Mouse (Mus musculus): Measurements from ENCODE around the gene Robo1.
"Not testable (repeated sequence)": the region's sequence is repeated elsewhere in the genome, so short reads cannot be mapped to it uniquely, and the experiment has no call there.

The Robo1 gene

GRCm38 (mm10) chr16:72444428-72445135 is 136.5 kb downstream of the Robo1 start:
- DNase-seq (ENCODE audit: low spot score in 2 of 2), result no peak

- DNase-seq (ENCODE audit: low spot score in 2 of 2), result no peak
Measured at GRCm38 (mm10) chr16:72458155-72458554, 150.0 kb downstream of the Robo1 start.

- DNase-seq (ENCODE audit: low spot score in 2 of 2), result no peak
Measured at GRCm38 (mm10) chr16:72458576-72458975, 150.5 kb downstream of the Robo1 start.

- no peak for DNase-seq (ENCODE audit: low spot score in 2 of 2)
Measured at GRCm38 (mm10) chr16:72465696-72466095, 157.6 kb downstream of the Robo1 start.

- no peak for DNase-seq (ENCODE audit: low spot score in 2 of 2)
Measured at GRCm38 (mm10) chr16:72470037-72470673, 162.0 kb downstream of the Robo1 start.

- DNase-seq (ENCODE audit: low spot score in 2 of 2), result no peak
Measured at GRCm38 (mm10) chr16:72510716-72511199, 202.7 kb downstream of the Robo1 start.

GRCm38 (mm10) chr16:72531337-72531736 is 223.2 kb downstream of the Robo1 start:
- DNase-seq (ENCODE audit: low spot score in 2 of 2), result no peak

- no peak for DNase-seq (ENCODE audit: low spot score in 2 of 2)
Measured at GRCm38 (mm10) chr16:72533900-72534571, 225.9 kb downstream of the Robo1 start.

GRCm38 (mm10) chr16:72538171-72538570 is 230.1 kb downstream of the Robo1 start:
- DNase-seq (ENCODE audit: low spot score in 2 of 2), result no peak

GRCm38 (mm10) chr16:72543928-72544327 is 235.8 kb downstream of the Robo1 start:
- DNase-seq (ENCODE audit: low spot score in 2 of 2), result no peak

GRCm38 (mm10) chr16:72544950-72545349 is 236.8 kb downstream of the Robo1 start:
- DNase-seq (ENCODE audit: low spot score in 2 of 2), result no peak

- no peak for DNase-seq (ENCODE audit: low spot score in 2 of 2)
Measured at GRCm38 (mm10) chr16:72551672-72552243, 243.7 kb downstream of the Robo1 start.

- no peak for DNase-seq (ENCODE audit: low spot score in 2 of 2)
Measured at GRCm38 (mm10) chr16:72553713-72554112, 245.6 kb downstream of the Robo1 start.

GRCm38 (mm10) chr16:72562149-72562548 is 254.0 kb downstream of the Robo1 start:
- DNase-seq (ENCODE audit: low spot score in 2 of 2), result not testable (repeated sequence)

- no peak for DNase-seq (ENCODE audit: low spot score in 2 of 2)
Measured at GRCm38 (mm10) chr16:72563196-72563963, 255.3 kb downstream of the Robo1 start.

GRCm38 (mm10) chr16:72575171-72575570 is 267.1 kb downstream of the Robo1 start:
- DNase-seq (ENCODE audit: low spot score in 2 of 2), result no peak

GRCm38 (mm10) chr16:72576956-72577355 is 268.9 kb downstream of the Robo1 start:
- no peak for DNase-seq (ENCODE audit: low spot score in 2 of 2)

GRCm38 (mm10) chr16:72584454-72585159 is 276.5 kb downstream of the Robo1 start:
- no peak for DNase-seq (ENCODE audit: low spot score in 2 of 2)

- no peak for DNase-seq (ENCODE audit: low spot score in 2 of 2)
Measured at GRCm38 (mm10) chr16:72585160-72585813, 277.2 kb downstream of the Robo1 start.

- DNase-seq (ENCODE audit: low spot score in 2 of 2), result no peak
Measured at GRCm38 (mm10) chr16:72587376-72588072, 279.4 kb downstream of the Robo1 start.

Data from spleen, postnatal 36 days (tissue).